In the genomic region with DNA sequence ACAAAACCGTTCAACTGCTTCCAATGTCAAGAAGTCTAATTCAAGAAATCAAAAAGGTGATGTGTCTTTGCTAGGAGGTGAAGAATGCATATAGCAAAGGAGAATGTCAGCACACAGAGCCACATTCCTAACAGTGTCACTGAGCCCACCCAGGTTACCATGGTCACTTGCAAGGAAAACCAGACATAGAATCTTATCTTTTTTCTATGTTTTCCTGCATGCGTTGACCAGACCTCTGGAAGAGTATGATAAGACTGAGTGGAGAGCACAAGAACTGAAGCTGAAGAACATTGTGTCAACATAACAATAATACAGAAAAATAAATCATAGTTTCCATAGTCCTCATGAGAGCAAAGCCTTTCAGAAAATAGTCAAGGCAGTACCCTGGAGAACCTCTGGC, we compare ENCODE assay signal across 19 mouse cellular contexts.
"Had no signal": no experiment of that assay in that cellular context is flagged by ENCODE, and none has a peak within 500 bp of the region (broad histone marks: within the 10 kb centered on the region; RNA-seq: fewer than 3 reads in every experiment).

No protein-coding gene starts in this region.

- ATAC-seq: midbrain, embryonic 16.5 days had no signal

- H3K27me3 ChIP-seq: midbrain, embryonic 12.5 days; neural tube, embryonic 13.5 days; neural tube, embryonic 15.5 days had no signal

- DNase-seq: lung, adult 18-20 months; lung, embryonic 14.5 days; lung, postnatal 10 days; lung, postnatal 4 days; midbrain, embryonic 14.5 days; retina, postnatal 1 day; right cerebral cortex, adult 18-20 months; right cerebral cortex, postnatal 25 days; right cerebral cortex, postnatal 4 days; spleen, adult 18-20 months; thymus, adult 2 months; thymus, postnatal 25 days; thymus, postnatal 4 days had no signal

- H3K4me2 ChIP-seq: lung, embryonic 14.5 days; midbrain, embryonic 12.5 days; neural tube, embryonic 13.5 days; neural tube, embryonic 15.5 days had no signal

- H3K27ac ChIP-seq: midbrain, embryonic 10.5 days; midbrain, embryonic 12.5 days; neural tube, embryonic 13.5 days; neural tube, embryonic 15.5 days had no signal

- H3K9me3 ChIP-seq: midbrain, embryonic 10.5 days; midbrain, embryonic 12.5 days; neural tube, embryonic 13.5 days; neural tube, embryonic 15.5 days had no signal

- H3K36me3 ChIP-seq: midbrain, embryonic 10.5 days; midbrain, embryonic 12.5 days; neural tube, embryonic 13.5 days; neural tube, embryonic 15.5 days had no signal

- H3K4me1 ChIP-seq: midbrain, embryonic 10.5 days; midbrain, embryonic 12.5 days; neural tube, embryonic 13.5 days; neural tube, embryonic 15.5 days had no signal

- H3K9ac ChIP-seq: lung, embryonic 14.5 days; midbrain, embryonic 12.5 days; neural tube, embryonic 13.5 days; neural tube, embryonic 15.5 days had no signal

- H3K4me3 ChIP-seq: midbrain, embryonic 10.5 days; midbrain, embryonic 12.5 days; myocyte; neural tube, embryonic 13.5 days; neural tube, embryonic 15.5 days had no signal
